Mouse (Mus musculus) intestine, embryonic 15.5 days (tissue): ENCODE results near the gene Psd. TPM values are rescaled to one million over a fixed set of nuclear protein-coding genes. Genes with fewer than 3 reads are reported as not detected.

Experiments
- ATAC-seq: fragments of 200-750 bp; cut with Nextera tagmentation; 2 replicates; pipeline ENCODE4 v1.8.0; 2017; ENCODE audit warnings: moderate TSS enrichment, moderate library complexity
- H3K27ac ChIP-seq: fragments of 300-500 bp; sonication (generic); 2 replicates; pipeline ENCODE4 v1.5.1; 2015; ENCODE audit warnings: mild to moderate bottlenecking, inconsistent platforms
- H3K27me3 ChIP-seq: fragments of 300-500 bp; sonication (generic); replicated peaks from 2 replicates; pipeline ENCODE4 v1.6.1; 2015; ENCODE audit warnings: inconsistent platforms
- H3K36me3 ChIP-seq: fragments of 300-500 bp; sonication (generic); 2 replicates; pipeline ENCODE4 v1.6.1; 2015; ENCODE audit warnings: inconsistent platforms
- H3K4me1 ChIP-seq: fragments of 300-500 bp; sonication (generic); replicated peaks from 2 replicates; pipeline ENCODE4 v1.6.1; 2015; ENCODE audit warnings: inconsistent platforms
- H3K4me2 ChIP-seq: fragments of 300-500 bp; sonication (generic); replicated peaks from 2 replicates; pipeline ENCODE4 v1.6.1; 2015; ENCODE audit warnings: mild to moderate bottlenecking, inconsistent platforms
- H3K4me3 ChIP-seq: fragments of 300-500 bp; sonication (generic); replicated peaks from 2 replicates; pipeline ENCODE4 v1.5.1; 2015; ENCODE audit warnings: inconsistent platforms
- H3K9ac ChIP-seq: fragments of 300-500 bp; sonication (generic); 2 replicates; pipeline ENCODE4 v1.6.1; 2015; ENCODE audit warnings: inconsistent platforms
- H3K9me3 ChIP-seq: fragments of 300-500 bp; sonication (generic); 2 replicates; pipeline ENCODE4 v1.6.1; 2016; ENCODE audit warnings: inconsistent platforms
- WGBS: fragments of 180-500 bp; shearing (Covaris S2); methylation state at CpG from one replicate; pipeline ENCODE4 v1.1.7; 2015; 5-methylcytosine and 5-hydroxymethylcytosine counted together
- polyA plus RNA-seq: library from polyadenylated mRNA; unstranded; fragments of >200 nt; fragmentation: Nextera tagmentation; extraction: Ambion mirVana; gene quantifications from 2 replicates; pipeline ENCODE4 v1.2.1, GENCODE M21; 2015

Gene Psd
- 34.8 and 36.2 TPM in 2 replicates for polyA plus RNA-seq

GRCm38 (mm10) chr19:46326756-46327305 is at the start of gene Psd:
Psd (minus strand) TSS chr19:46327156.
- Histone ChIP-seq H3K36me3 (0 out of 2 replicates have a peak, but pooled peaks cover 5% of the 10 kb centered on the region), H3K9me3 (no peaks in the 10 kb centered on the region), H3K9ac (peak within 1 kb of the TSS; percentile 63), H3K4me2 (peak within 1 kb of the TSS; percentile 99), H3K27me3 (peaks cover 43% of the 10 kb centered on the region), H3K4me3 (peak within 1 kb of the TSS; percentile 64), H3K4me1 (peaks cover 30% of the 10 kb centered on the region), H3K27ac (peak within 1 kb of the TSS; percentile 88)
- ATAC-seq, result no peak
- WGBS, result under 1% methylated on average over 34 of the region's 35 CpGs

- WGBS, result 20% methylated on average over 4 of the region's 4 CpGs
- Histone ChIP-seq H3K9me3 (no peaks in the 10 kb centered on the region), H3K27ac (no peak overlapping the region), H3K4me3 (no peak overlapping the region), H3K36me3 (peaks cover 35% of the 10 kb centered on the region), H3K27me3 (no peaks in the 10 kb centered on the region), H3K4me2 (no peak overlapping the region), H3K9ac (no peak overlapping the region), H3K4me1 (no peaks in the 10 kb centered on the region)
- no peak for ATAC-seq
Observed at GRCm38 (mm10) chr19:46375891-46376290, 48.9 kb upstream of the Psd start.

- Histone ChIP-seq H3K4me1 (no peaks in the 10 kb centered on the region), H3K9me3 (no peaks in the 10 kb centered on the region), H3K27me3 (no peaks in the 10 kb centered on the region), H3K4me2 (no peak overlapping the region), H3K4me3 (no peak overlapping the region), H3K36me3 (peaks cover 32% of the 10 kb centered on the region), H3K9ac (no peak overlapping the region), H3K27ac (no peak overlapping the region)
- 64% methylated on average over 5 of the region's 5 CpGs for WGBS
- ATAC-seq, result no peak
Observed at GRCm38 (mm10) chr19:46375489-46375888, 48.5 kb upstream of the Psd start.

- WGBS, result 56% methylated on average over 21 of the region's 21 CpGs
- Histone ChIP-seq H3K4me1 (no peaks in the 10 kb centered on the region), H3K36me3 (peaks cover 23% of the 10 kb centered on the region), H3K4me3 (no peak overlapping the region), H3K27me3 (no peaks in the 10 kb centered on the region), H3K4me2 (no peak overlapping the region), H3K9me3 (no peaks in the 10 kb centered on the region), H3K27ac (no peak overlapping the region), H3K9ac (no peak overlapping the region)
- ATAC-seq, result no peak
Observed at GRCm38 (mm10) chr19:46374477-46375088, 47.6 kb upstream of the Psd start.

DNA sequence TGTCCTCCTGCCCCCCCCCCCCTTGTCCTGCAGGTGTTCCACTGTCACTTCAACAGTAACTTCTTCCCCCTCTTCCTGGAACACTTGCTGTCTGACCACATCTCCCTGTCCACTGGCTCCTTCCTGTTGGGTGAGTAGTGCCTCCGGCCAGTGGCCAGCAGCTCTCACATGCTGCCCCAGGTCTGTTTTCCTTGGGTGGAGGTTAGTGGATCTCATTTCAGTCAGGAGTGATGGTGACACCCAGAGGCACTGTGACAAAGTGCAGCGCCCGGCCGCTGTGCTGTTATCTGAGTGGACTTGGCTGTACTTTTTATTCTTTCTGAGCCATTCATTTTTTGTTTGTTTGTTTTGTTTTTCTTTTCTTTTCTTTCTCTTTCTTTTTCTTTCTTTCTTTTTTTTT is 42.2 kb upstream of the Psd start:
- WGBS, result 23% methylated on average over 4 of the region's 4 CpGs
- Histone ChIP-seq H3K9ac (no peak overlapping the region), H3K27me3 (no peaks in the 10 kb centered on the region), H3K4me1 (no peaks in the 10 kb centered on the region), H3K9me3 (no peaks in the 10 kb centered on the region), H3K4me2 (no peak overlapping the region), H3K4me3 (no peak overlapping the region), H3K36me3 (no peaks in the 10 kb centered on the region), H3K27ac (no peak overlapping the region)
- ATAC-seq, result peak; percentile 58; the same call in 1 of the 2 replicates

GRCm38 (mm10) chr19:46367798-46368590 is 41.0 kb upstream of the Psd start:
- Histone ChIP-seq H3K27ac (no peak overlapping the region), H3K36me3 (no peaks in the 10 kb centered on the region), H3K9ac (no peak overlapping the region), H3K9me3 (no peaks in the 10 kb centered on the region), H3K4me2 (no peak overlapping the region), H3K27me3 (no peaks in the 10 kb centered on the region), H3K4me3 (no peak overlapping the region), H3K4me1 (no peaks in the 10 kb centered on the region)
- WGBS, result 87% methylated on average over 23 of the region's 23 CpGs
- ATAC-seq, result no peak

DNA sequence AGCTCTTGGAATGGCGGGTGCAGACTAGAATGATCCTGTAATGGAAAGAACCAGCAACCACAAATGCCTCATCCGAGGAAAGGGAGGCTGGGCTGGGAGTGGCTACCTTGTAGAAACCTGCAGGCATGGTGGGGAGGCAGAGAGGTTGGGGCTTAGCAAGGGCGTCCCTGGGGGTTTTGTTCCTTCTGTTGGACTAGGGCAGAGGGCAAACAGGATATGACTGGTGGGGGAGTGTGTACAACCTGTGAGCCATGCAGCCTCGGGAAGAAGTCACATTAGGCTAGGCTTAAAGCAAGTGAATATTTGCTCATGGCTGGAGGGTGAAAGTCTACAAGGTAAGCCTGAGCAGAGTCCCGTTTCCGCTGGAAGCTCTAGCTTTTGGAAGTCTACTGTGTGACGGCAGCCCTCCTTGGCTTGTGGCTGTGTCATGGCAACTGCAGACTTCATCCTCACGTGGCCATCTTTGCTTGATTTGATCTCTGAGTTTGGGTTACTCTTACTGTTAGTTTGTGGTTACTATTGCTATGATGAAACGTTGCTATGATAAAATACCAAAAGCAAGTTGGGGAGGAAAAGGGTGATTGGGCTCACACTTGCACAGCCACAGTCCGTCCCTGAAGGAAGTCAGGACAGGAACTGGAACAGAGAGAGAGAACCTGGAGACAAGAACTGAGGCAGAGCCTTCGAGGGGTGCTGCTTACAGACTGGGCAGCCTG is 36.5 kb upstream of the Psd start:
- WGBS, result 85% methylated on average over 11 of the region's 11 CpGs
- no peaks in the 10 kb centered on the region for H3K27me3 ChIP-seq
- peaks cover under 1% of the 10 kb centered on the region; the same call in 1 of the 2 replicates for H3K4me1 ChIP-seq
- H3K36me3 ChIP-seq, result no peaks in the 10 kb centered on the region
- H3K9ac ChIP-seq, result no peak overlapping the region
- H3K4me2 ChIP-seq, result no peak overlapping the region
- no peaks in the 10 kb centered on the region for H3K9me3 ChIP-seq
- ATAC-seq, result no peak
- no peak overlapping the region for H3K27ac ChIP-seq
- no peak overlapping the region for H3K4me3 ChIP-seq

GRCm38 (mm10) chr19:46362104-46362503 is 35.1 kb upstream of the Psd start:
- Histone ChIP-seq H3K36me3 (no peaks in the 10 kb centered on the region), H3K27me3 (peaks cover 1% of the 10 kb centered on the region; the same call in 1 of the 2 replicates), H3K27ac (no peak overlapping the region), H3K4me3 (no peak overlapping the region), H3K9ac (no peak overlapping the region), H3K9me3 (no peaks in the 10 kb centered on the region), H3K4me2 (no peak overlapping the region), H3K4me1 (peaks cover 6% of the 10 kb centered on the region; the same call in 1 of the 2 replicates)
- ATAC-seq, result no peak
- WGBS, result 79% methylated on average over 8 of the region's 8 CpGs

DNA sequence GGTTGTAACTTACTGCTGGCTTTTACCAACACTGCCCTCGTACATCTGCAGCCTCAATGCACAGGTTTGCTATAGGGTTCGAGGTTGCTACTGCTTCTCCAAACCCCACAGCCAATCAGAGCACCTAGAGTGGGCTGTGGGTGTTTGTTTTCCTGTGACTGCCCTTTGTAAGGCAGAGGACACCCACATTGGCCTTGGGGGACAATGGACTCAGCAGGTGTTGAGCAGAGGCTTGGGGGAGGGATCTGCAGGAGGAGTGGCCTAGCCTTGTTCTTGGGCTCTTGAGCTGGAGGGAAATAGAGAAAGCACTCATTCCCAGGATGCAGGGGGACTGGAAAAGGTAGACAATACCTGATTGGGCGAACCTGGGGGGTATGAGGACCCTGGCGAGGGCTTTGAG is 31.4 kb upstream of the Psd start:
- Histone ChIP-seq H3K9ac (no peak overlapping the region; the same call in 1 of the 2 replicates), H3K27ac (peak overlapping the region; percentile 61), H3K27me3 (peaks cover 5% of the 10 kb centered on the region; the same call in 1 of the 2 replicates), H3K36me3 (no peaks in the 10 kb centered on the region), H3K4me2 (peak overlapping the region; percentile 84), H3K9me3 (no peaks in the 10 kb centered on the region), H3K4me1 (peaks cover 15% of the 10 kb centered on the region; the same call in 1 of the 2 replicates), H3K4me3 (no peak overlapping the region)
- peak; percentile 34; the same call in 1 of the 2 replicates for ATAC-seq
- WGBS, result 69% methylated on average over 4 of the region's 4 CpGs

GRCm38 (mm10) chr19:46357344-46358280 is 30.7 kb upstream of the Psd start:
- Histone ChIP-seq H3K4me3 (peak overlapping the region; percentile 60), H3K27me3 (peaks cover 5% of the 10 kb centered on the region; the same call in 1 of the 2 replicates), H3K9me3 (no peaks in the 10 kb centered on the region), H3K4me2 (peak overlapping the region; percentile 84), H3K36me3 (no peaks in the 10 kb centered on the region), H3K27ac (peak overlapping the region; percentile 61), H3K4me1 (peaks cover 15% of the 10 kb centered on the region; the same call in 1 of the 2 replicates), H3K9ac (peak overlapping the region; percentile 57)
- 17% methylated on average over 25 of the region's 25 CpGs for WGBS
- ATAC-seq, result peak; percentile 77

- Histone ChIP-seq H3K9me3 (no peaks in the 10 kb centered on the region), H3K4me1 (peaks cover 15% of the 10 kb centered on the region; the same call in 1 of the 2 replicates), H3K9ac (peak overlapping the region; percentile 57), H3K27ac (peak overlapping the region; percentile 61), H3K4me2 (peak overlapping the region; percentile 84), H3K4me3 (peak overlapping the region; percentile 60), H3K36me3 (no peaks in the 10 kb centered on the region), H3K27me3 (peaks cover 5% of the 10 kb centered on the region; the same call in 1 of the 2 replicates)
- ATAC-seq, result peak; percentile 92
- 0% methylated on average over 29 of the region's 29 CpGs for WGBS
Observed at GRCm38 (mm10) chr19:46356701-46357138, 29.8 kb upstream of the Psd start.
